Mouse (Mus musculus): ENCODE measurements around the gene Tmem262. TPM values are rescaled to one million over a fixed set of nuclear protein-coding genes. Genes with fewer than 3 reads are reported as not detected.
A peak's percentile ranks its signal among the peaks of the same experiment; 100 is the strongest.

Gene Tmem262
- polyA plus RNA-seq, 1 experiment from 2014 or later, result not detected

- under 1% methylated on average over 30 of the region's 30 CpGs for WGBS
- Histone ChIP-seq H3K4me3 (ENCODE audit: low read length) (peak overlapping the region; percentile 54), H3K27ac (ENCODE audit: low read length) (peak overlapping the region; percentile 21), H3K27me3 (ENCODE audit: control insufficient read depth, insufficient read depth, low read length) (no peaks in the 10 kb centered on the region), H3K36me3 (ENCODE audit: control insufficient read depth, insufficient read depth) (peaks cover 21% of the 10 kb centered on the region), H3K9ac (ENCODE audit: low read length) (peak overlapping the region; percentile 73), H3K4me1 (ENCODE audit: control insufficient read depth, insufficient read depth, low read length) (peaks cover 23% of the 10 kb centered on the region), H3K9me3 (replicated peaks; ENCODE audit: control insufficient read depth, low read length) (no peaks in the 10 kb centered on the region), H3K4me2 (ENCODE audit: low read depth, low read length) (peak overlapping the region; percentile 95)
- ATAC-seq (replicated peaks; ENCODE audit: extremely low read depth, insufficient read depth, low FRiP score), result peak; percentile 33
Observed at GRCm38 (mm10) chr19:6067011-6067723, 12.7 kb upstream of the Tmem262 start.

- peak within 1 kb of the TSS; percentile 54 for H3K4me3 ChIP-seq (ENCODE audit: low read length)
- ATAC-seq (replicated peaks; ENCODE audit: extremely low read depth, insufficient read depth, low FRiP score), result peak; percentile 92
- WGBS, result 9% methylated on average over 33 of the region's 33 CpGs
Observed at GRCm38 (mm10) chr19:6067724-6068415, 12.0 kb upstream of the Tmem262 start, which contains the start of gene Tm7sf2. Tm7sf2 (minus strand) TSS chr19:6068373.

GRCm38 (mm10) chr19:6068951-6069350 lies 10.9 kb upstream of the Tmem262 start:
- ATAC-seq (replicated peaks; ENCODE audit: extremely low read depth, insufficient read depth, low FRiP score), result no peak

More at GRCm38 (mm10) chr19:6067724-6068415, 12.0 kb upstream of the Tmem262 start, which contains the start of gene Tm7sf2:
- Histone ChIP-seq H3K4me1 (ENCODE audit: control insufficient read depth, insufficient read depth, low read length) (peaks cover 16% of the 10 kb centered on the region), H3K27ac (ENCODE audit: low read length) (peak within 1 kb of the TSS; percentile 38), H3K4me2 (ENCODE audit: low read depth, low read length) (peak within 1 kb of the TSS; percentile 95), H3K36me3 (ENCODE audit: control insufficient read depth, insufficient read depth) (peaks cover 24% of the 10 kb centered on the region), H3K9me3 (replicated peaks; ENCODE audit: control insufficient read depth, low read length) (no peaks in the 10 kb centered on the region), H3K27me3 (ENCODE audit: control insufficient read depth, insufficient read depth, low read length) (no peaks in the 10 kb centered on the region), H3K9ac (ENCODE audit: low read length) (peak within 1 kb of the TSS; percentile 73)

GRCm38 (mm10) chr19:6069851-6070250 lies 10.0 kb upstream of the Tmem262 start:
- Histone ChIP-seq H3K27me3 (ENCODE audit: control insufficient read depth, insufficient read depth, low read length) (no peaks in the 10 kb centered on the region), H3K9me3 (replicated peaks; ENCODE audit: control insufficient read depth, low read length) (no peaks in the 10 kb centered on the region), H3K27ac (ENCODE audit: low read length) (no peak overlapping the region), H3K4me1 (ENCODE audit: control insufficient read depth, insufficient read depth, low read length) (peaks cover 14% of the 10 kb centered on the region), H3K36me3 (ENCODE audit: control insufficient read depth, insufficient read depth) (peaks cover 25% of the 10 kb centered on the region), H3K9ac (ENCODE audit: low read length) (no peak overlapping the region), H3K4me2 (ENCODE audit: low read depth, low read length) (no peak overlapping the region), H3K4me3 (ENCODE audit: low read length) (no peak overlapping the region)
- WGBS, result 85% methylated on average over 10 of the region's 10 CpGs
- ATAC-seq (replicated peaks; ENCODE audit: extremely low read depth, insufficient read depth, low FRiP score), result no peak

More at GRCm38 (mm10) chr19:6068951-6069350, 10.9 kb upstream of the Tmem262 start:
- 74% methylated on average over 4 of the region's 4 CpGs for WGBS
- Histone ChIP-seq H3K9ac (ENCODE audit: low read length) (no peak overlapping the region), H3K4me1 (ENCODE audit: control insufficient read depth, insufficient read depth, low read length) (peaks cover 14% of the 10 kb centered on the region), H3K27ac (ENCODE audit: low read length) (no peak overlapping the region), H3K4me3 (ENCODE audit: low read length) (no peak overlapping the region), H3K27me3 (ENCODE audit: control insufficient read depth, insufficient read depth, low read length) (no peaks in the 10 kb centered on the region), H3K9me3 (replicated peaks; ENCODE audit: control insufficient read depth, low read length) (no peaks in the 10 kb centered on the region), H3K4me2 (ENCODE audit: low read depth, low read length) (no peak overlapping the region), H3K36me3 (ENCODE audit: control insufficient read depth, insufficient read depth) (peaks cover 25% of the 10 kb centered on the region)

- H3K27ac ChIP-seq (ENCODE audit: low read length), result no peak overlapping the region
- ATAC-seq (replicated peaks; ENCODE audit: extremely low read depth, insufficient read depth, low FRiP score), result no peak
- H3K27me3 ChIP-seq (ENCODE audit: control insufficient read depth, insufficient read depth, low read length), result no peaks in the 10 kb centered on the region
- no peak overlapping the region for H3K9ac ChIP-seq (ENCODE audit: low read length)
- no peaks in the 10 kb centered on the region for H3K9me3 ChIP-seq (replicated peaks; ENCODE audit: control insufficient read depth, low read length)
- 86% methylated on average over 31 of the region's 31 CpGs for WGBS
- H3K4me3 ChIP-seq (ENCODE audit: low read length), result no peak overlapping the region
- H3K4me2 ChIP-seq (ENCODE audit: low read depth, low read length), result no peak overlapping the region
- H3K36me3 ChIP-seq (ENCODE audit: control insufficient read depth, insufficient read depth), result peaks cover 25% of the 10 kb centered on the region
- peaks cover 14% of the 10 kb centered on the region for H3K4me1 ChIP-seq (ENCODE audit: control insufficient read depth, insufficient read depth, low read length)
Observed at GRCm38 (mm10) chr19:6070571-6071250, 9.1 kb upstream of the Tmem262 start.

- Histone ChIP-seq H3K4me3 (ENCODE audit: low read length) (no peak overlapping the region), H3K9me3 (replicated peaks; ENCODE audit: control insufficient read depth, low read length) (no peaks in the 10 kb centered on the region), H3K4me1 (ENCODE audit: control insufficient read depth, insufficient read depth, low read length) (peaks cover 18% of the 10 kb centered on the region), H3K4me2 (ENCODE audit: low read depth, low read length) (no peak overlapping the region), H3K27me3 (ENCODE audit: control insufficient read depth, insufficient read depth, low read length) (no peaks in the 10 kb centered on the region), H3K9ac (ENCODE audit: low read length) (no peak overlapping the region), H3K36me3 (ENCODE audit: control insufficient read depth, insufficient read depth) (peaks cover 25% of the 10 kb centered on the region), H3K27ac (ENCODE audit: low read length) (no peak overlapping the region)
- WGBS, result 91% methylated on average over 19 of the region's 19 CpGs
- no peak for ATAC-seq (replicated peaks; ENCODE audit: extremely low read depth, insufficient read depth, low FRiP score)
Observed at GRCm38 (mm10) chr19:6071261-6071660, 8.6 kb upstream of the Tmem262 start.

GRCm38 (mm10) chr19:6073889-6074288 lies 5.9 kb upstream of the Tmem262 start:
- Histone ChIP-seq H3K4me1 (ENCODE audit: control insufficient read depth, insufficient read depth, low read length) (peaks cover 7% of the 10 kb centered on the region), H3K27ac (ENCODE audit: low read length) (no peak overlapping the region), H3K27me3 (ENCODE audit: control insufficient read depth, insufficient read depth, low read length) (no peaks in the 10 kb centered on the region), H3K4me3 (ENCODE audit: low read length) (no peak overlapping the region), H3K36me3 (ENCODE audit: control insufficient read depth, insufficient read depth) (peaks cover 25% of the 10 kb centered on the region), H3K9me3 (replicated peaks; ENCODE audit: control insufficient read depth, low read length) (no peaks in the 10 kb centered on the region), H3K9ac (ENCODE audit: low read length) (no peak overlapping the region), H3K4me2 (ENCODE audit: low read depth, low read length) (no peak overlapping the region)
- WGBS, result 94% methylated on average over 5 of the region's 5 CpGs
- no peak for ATAC-seq (replicated peaks; ENCODE audit: extremely low read depth, insufficient read depth, low FRiP score)

- Histone ChIP-seq H3K36me3 (ENCODE audit: control insufficient read depth, insufficient read depth) (peaks cover 16% of the 10 kb centered on the region), H3K27ac (ENCODE audit: low read length) (peak within 1 kb of the TSS; percentile 78), H3K27me3 (ENCODE audit: control insufficient read depth, insufficient read depth, low read length) (no peaks in the 10 kb centered on the region), H3K9me3 (replicated peaks; ENCODE audit: control insufficient read depth, low read length) (no peaks in the 10 kb centered on the region), H3K9ac (ENCODE audit: low read length) (peak within 1 kb of the TSS; percentile 86), H3K4me1 (ENCODE audit: control insufficient read depth, insufficient read depth, low read length) (peaks cover 7% of the 10 kb centered on the region), H3K4me3 (ENCODE audit: low read length) (peak within 1 kb of the TSS; percentile 84), H3K4me2 (ENCODE audit: low read depth, low read length) (peak within 1 kb of the TSS; percentile 96)
- under 1% methylated on average over 33 of the region's 33 CpGs for WGBS
- peak; percentile 81 for ATAC-seq (replicated peaks; ENCODE audit: extremely low read depth, insufficient read depth, low FRiP score)
Observed at GRCm38 (mm10) chr19:6076564-6077393, 3.1 kb upstream of the Tmem262 start, which contains the start of gene Vps51. Vps51 (minus strand) TSS chr19:6077231.
